Mouse (Mus musculus) thymus, postnatal 0 days (tissue): ENCODE measurements around the gene Slc25a47. TPM values are rescaled to one million over a fixed set of nuclear protein-coding genes. Genes with fewer than 3 reads are reported as not detected.

Source experiments
- DNase-seq: peaks from one replicate; pipeline ENCODE4 v3.0.0-alpha.2; 2015; ENCODE audit warnings: low spot score
- polyA plus RNA-seq: library from polyadenylated mRNA; unstranded; fragments of >200 nt; fragmentation: Nextera tagmentation; extraction: Ambion mirVana; gene quantifications from 2 replicates; pipeline ENCODE4 v1.2.1, GENCODE M21; 2015

Slc25a47 gene
- polyA plus RNA-seq, 1 experiment from 2014 or later = 7.3 TPM

- no peak for DNase-seq
Observed at GRCm38 (mm10) chr12:108857589-108858184, 21.8 kb downstream of the Slc25a47 start.

DNA sequence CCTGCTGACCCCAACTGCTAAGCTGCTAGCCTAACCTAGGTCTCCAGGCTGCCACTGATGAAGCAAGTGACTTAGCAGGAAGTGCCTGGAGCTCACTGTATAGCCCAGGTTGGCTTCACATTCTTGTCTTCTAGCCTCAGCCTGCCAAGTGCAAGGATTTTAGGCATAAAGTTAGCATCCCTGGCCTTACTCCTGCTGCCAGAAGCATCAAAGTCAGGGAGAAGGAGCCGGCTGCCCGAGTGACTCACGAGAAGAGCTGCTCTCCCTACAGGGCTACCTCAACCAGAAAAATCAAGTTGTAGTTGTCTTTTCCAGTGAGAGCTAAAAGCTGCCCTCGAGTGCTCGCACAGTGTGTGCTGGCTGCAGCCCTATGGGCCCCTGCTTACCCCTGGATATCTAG is 22.6 kb downstream of the Slc25a47 start:
- DNase-seq = no peak

DNA sequence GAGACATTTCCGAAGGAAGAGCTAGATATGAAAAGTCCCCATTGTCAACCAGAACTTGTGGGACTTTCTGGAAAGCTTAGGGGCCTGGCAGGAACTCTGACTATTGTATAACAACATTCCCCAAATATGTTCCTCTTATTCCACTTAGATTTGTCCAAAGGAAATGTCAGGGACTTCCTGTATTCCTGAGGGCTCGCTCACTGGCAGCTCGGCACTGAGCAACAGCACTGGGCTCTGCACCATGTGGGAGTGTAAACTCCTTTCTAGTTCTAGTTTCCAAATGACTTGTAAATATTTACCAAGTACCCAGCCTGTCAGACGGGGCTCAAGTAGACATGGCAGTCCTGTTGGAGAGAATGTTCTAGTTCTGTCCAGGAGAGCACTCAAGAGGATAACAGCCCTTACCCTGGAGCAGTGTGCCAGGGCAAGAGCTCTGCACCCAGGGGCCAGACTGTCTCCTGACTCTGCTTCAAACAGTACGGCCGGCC is 29.2 kb downstream of the Slc25a47 start:
- DNase-seq = no peak

- peak; percentile 25 for DNase-seq
Observed at GRCm38 (mm10) chr12:108869575-108869974, 33.7 kb downstream of the Slc25a47 start.

DNA sequence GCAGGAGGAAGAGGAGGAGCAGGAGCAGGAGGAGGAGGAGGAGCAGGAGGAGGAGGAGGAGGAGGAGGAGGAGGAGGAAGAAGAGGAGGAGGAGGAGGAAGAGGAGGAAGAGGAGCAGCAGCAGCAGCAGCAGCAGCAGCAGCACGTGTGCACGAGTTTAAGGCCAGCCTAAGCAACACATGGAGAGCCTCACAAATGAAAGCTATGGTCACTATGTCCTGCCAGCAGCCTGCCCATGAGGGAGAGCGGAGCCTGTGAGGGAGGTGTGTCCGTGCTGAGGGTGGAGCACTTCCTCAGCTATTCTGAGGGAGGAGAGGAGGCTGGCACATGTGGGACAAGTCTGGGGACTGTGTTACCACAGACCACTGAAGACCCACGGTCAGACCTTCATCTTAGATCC is 37.3 kb downstream of the Slc25a47 start:
- no peak for DNase-seq

GRCm38 (mm10) chr12:108879138-108879537 is 43.3 kb downstream of the Slc25a47 start:
- no peak for DNase-seq

- DNase-seq = no peak
Observed at GRCm38 (mm10) chr12:108880606-108881005, 44.8 kb downstream of the Slc25a47 start.

DNA sequence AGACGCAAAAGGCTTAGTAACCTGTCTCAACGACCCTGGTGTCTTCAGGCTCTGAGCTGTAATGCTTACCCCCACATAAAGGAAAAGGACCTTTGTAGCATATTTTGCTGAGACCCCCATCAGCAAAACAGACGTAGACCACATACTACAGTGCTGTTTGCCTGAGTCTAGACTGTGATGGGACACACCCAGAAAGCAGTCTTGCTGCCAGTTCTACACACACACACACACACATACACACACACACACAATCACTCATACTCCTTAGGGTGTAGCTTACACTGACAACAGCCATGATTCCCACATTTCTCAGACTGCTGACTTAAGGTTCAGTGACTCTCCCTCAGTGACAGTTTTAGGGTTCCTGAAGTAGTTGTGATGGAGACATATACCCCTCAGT is 45.3 kb downstream of the Slc25a47 start:
- no peak for DNase-seq

DNA sequence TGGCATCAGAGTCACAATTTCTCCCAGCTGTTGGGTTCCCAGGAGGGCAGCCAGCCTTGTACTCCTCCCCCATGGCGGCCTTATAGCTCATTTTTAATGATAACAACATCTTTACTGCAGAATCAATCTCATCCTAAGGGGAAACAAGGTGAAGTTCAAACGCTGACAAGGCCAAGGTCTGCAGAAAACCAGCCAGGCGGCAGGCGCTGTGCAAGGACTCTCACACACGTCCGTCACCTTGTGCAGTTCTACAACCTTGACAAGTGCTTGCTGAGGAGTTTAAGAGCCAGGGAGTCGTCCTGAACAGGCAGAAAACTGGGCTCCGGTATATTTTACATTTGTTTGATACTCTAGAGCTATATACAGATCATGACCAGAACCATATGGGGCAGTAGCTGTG is 46.9 kb downstream of the Slc25a47 start:
- no peak for DNase-seq

GRCm38 (mm10) chr12:108885906-108886305 is 50.1 kb downstream of the Slc25a47 start:
- DNase-seq = no peak

DNA sequence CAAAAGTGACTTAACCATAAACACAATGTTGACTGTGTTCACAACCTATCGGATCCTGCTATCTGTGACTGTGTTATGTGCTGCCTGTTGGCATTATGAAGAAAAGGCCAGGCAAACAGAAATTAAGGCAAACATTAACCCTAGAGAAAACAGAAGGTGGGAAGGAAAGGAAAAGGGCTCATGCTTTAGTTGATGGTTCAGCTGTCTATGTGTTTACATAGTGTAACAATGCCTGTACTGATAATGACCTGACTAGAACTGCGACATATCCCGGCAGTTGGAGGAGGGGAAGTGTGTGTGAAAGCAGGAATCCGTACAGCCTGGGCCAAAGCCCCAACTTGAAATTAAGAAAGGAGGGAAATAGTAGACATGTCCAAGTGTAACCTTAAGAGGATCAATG is 51.2 kb downstream of the Slc25a47 start:
- no peak for DNase-seq

GRCm38 (mm10) chr12:108888632-108889031 is 52.8 kb downstream of the Slc25a47 start:
- no peak for DNase-seq

DNA sequence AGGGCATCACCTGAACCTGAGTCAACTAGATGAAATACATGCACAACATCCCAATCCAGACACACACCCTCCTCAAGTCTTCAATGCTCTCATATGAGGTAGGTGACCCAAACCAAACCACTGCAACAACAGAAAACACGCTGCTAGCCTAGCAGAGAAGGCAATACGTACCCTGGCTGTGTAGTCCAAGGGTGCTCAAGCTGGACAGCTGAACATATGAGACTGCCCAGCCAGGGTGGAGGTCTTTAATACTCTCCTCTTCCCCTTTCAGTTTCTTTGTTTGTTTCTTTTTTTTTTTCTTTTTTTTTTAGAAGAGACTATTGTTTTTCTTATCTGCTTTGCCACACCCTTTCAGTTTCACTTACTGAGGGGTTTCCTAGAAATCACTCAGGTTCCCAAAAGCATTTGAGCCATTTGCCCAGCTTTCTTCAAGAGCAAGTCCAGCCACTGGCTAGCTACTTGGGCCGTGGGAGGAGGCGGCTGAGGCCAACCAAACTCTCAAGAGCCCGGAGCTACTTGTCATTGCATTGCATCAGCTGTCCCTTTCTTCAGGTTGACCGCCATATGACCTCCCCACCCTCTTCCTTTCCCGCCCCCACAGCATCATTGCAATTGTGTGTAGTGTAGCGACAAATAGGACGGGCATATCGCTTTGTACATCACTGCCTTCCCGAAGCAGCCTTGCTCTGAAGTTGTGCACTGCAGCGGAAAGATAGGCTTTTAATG is 57.3 kb downstream of the Slc25a47 start, which contains the start of gene Wdr25:
TSS of gene Wdr25 (plus strand) at position 643 of the 726 bp plus-strand sequence.
- no peak for DNase-seq

DNA sequence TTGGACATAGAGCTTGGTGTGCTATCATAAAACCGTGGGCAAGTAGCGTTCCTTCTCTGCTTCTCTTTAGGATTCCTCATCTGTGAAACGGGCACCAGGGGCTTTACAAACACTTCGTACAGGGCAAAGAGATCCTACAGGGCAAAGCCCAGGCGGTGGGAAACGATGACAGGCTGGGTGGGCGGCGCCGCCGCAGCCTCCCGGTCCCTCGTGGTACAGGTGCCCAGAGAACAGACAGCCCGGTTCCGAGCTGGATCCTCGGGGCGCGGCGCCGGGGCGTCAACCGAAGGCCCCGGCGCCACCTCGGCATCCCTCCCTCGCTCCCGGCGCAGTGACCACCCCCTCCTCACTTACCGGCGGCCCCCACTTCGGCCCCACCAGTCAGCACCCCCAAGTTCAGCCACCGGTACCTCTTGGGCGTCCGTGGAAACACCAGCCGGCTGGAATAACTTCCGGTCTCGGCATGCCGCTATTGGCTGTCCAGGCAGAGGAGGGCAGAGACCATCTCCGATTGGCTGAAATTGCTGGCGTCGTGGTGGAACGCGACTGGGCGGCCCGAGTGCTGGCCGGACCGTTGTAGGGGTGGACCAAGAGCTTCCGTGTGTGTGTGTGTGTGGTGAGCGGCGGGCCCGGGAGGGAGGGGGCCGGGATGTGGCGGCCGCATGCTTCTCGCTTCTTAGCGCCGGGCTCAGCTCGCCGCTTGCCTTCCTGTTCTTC is 58.0 kb downstream of the Slc25a47 start, which contains the start of gene Wars:
TSS of gene Wars (minus strand) at position 460 of the 717 bp plus-strand sequence.
- DNase-seq = peak; percentile 89

DNA sequence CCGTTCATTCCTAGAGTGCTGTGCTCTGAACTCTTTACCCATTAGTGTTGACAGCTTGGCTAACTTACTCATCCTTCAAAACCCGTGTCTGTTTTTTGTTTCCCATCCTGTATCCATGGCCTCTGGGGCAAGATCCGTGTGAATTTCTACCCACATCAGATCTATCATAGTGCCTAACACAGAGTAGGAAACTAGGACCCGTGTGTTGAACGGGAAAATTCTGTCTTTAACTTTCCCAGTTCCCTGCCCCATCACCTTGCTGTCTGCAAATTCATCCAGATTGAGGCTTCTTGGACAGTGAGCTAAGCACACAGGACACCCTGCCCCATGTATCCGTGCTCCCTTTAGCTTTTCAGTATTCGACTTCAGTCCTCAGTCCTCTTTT is 58.6 kb downstream of the Slc25a47 start:
- no peak for DNase-seq

- DNase-seq = peak; percentile 33
Observed at GRCm38 (mm10) chr12:108896006-108896405, 60.2 kb downstream of the Slc25a47 start.

GRCm38 (mm10) chr12:108901346-108901745 is 65.5 kb downstream of the Slc25a47 start:
- DNase-seq = no peak

- DNase-seq = peak; percentile 66
Observed at GRCm38 (mm10) chr12:108902940-108903339, 67.1 kb downstream of the Slc25a47 start.

DNA sequence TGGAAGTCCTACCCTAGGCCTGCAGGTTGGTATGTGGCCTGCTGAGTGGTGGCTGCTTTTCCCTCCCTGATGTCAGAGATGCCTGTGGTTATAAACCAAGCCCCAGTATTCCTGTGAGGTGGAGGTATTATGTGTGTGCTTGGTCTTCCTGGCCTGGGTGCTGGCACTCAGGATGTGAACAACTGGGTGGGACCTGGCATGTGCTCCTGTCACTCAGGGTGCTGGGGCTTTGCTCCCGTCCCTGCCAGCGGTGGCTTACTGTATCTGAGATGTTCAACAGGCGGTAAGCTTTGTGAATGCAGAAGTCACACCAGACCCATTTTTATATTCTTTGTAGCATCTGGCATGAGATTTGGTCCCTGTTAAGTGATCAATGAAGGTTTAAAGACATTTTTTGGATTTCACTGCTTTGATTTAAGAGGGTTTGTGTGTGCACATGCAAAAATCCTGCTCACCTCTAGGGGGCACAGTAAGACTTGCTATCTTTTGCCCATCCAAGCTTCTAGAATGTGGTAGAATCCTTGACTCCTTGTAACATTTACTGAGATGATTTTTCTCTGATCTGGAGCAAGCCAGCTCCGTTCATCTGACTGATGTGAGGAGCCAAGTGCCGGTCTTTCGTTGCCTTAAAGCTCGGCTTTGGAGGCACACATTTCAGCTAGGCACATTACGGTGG is 67.9 kb downstream of the Slc25a47 start:
- DNase-seq = peak; percentile 70

- no peak for DNase-seq
Observed at GRCm38 (mm10) chr12:108904276-108904653, 68.4 kb downstream of the Slc25a47 start.

DNA sequence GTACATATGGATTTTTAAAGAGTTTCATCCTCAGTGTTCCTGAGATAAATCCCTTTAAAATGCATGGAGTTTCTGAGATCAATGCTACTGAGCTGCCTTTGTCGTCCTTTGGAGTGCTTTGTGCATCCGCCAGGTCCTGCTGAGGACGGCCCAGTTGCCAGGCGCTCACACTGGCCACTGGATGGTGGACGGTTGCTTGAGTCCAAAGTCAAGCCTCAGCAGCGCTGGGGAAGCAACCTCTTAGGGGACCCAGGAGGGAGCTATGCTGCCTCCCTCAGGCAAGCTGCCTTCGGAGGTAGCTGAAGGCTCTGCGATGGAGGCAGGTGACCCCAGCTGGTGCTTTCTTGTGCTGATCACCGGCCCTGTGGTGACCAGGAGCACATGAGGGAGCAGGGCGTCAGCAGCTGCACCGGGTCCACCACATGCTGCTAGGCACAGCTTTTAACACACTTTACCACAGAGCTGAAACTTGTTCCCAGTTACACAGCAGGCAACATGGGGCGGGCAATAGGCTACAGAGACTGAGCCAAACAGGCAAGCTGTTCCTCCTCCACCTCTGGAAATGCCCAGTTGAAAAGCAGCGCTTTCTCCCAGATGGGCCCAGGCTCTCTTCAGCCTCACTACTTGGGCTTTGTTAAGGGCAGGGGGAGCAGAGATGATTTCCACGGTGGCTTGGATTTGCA is 69.9 kb downstream of the Slc25a47 start:
- DNase-seq = no peak
